In the genomic region with DNA sequence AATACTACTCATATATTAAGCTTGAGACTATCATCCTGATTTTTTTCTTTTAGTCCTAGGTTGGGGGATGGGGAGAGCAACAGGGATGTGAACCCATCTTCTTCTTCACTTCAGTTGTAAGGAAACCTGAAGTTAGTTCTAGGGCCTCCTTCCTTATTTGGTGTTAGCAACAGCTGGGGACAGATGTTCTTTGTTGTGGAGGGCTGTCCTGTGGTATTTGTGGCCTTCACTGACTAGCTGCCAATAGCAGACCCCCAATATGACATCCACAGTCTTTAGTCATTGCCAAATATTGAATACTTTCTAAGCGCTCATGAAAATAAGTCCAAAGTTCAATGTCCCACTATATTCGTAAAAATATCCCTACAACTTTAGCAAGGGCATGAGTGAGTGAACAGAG, we compare ENCODE assay signal across 19 mouse cellular contexts.
DNase-seq lines count a peak whose midpoint lies in the region; ATAC-seq and TF ChIP-seq lines count a peak whose summit lies in the region.
"Had no signal": no experiment of that assay in that cellular context is flagged by ENCODE, and none has a peak within 500 bp of the region (broad histone marks: within the 10 kb centered on the region; RNA-seq: fewer than 3 reads in every experiment).

No protein-coding gene starts in this region.

- DNase-seq in kidney, postnatal 0 days (ENCODE audit: low spot score), result peak; percentile 39
- DNase-seq in lung, postnatal 25 days (ENCODE audit: low spot score), result no peak
- no peak for DNase-seq in stomach, postnatal 0 days (ENCODE audit: low spot score)
- DNase-seq in yolk sac, embryonic 10.5 days (ENCODE audit: low spot score), result no peak
- DNase-seq: adrenal gland, adult 2 months; adrenal gland, postnatal 25 days; cerebellum, adult 18-20 months; cerebellum, adult 9-11 months; cerebellum, postnatal 36 days; gastrocnemius, postnatal 10 days; heart, postnatal 4 days had no signal

- no peaks in the 10 kb centered on the region for H3K36me3 ChIP-seq in kidney, postnatal 0 days (ENCODE audit: insufficient read depth, low read length)
- H3K36me3 ChIP-seq in kidney, embryonic 16.5 days (ENCODE audit: insufficient read depth, low read length), result no peaks in the 10 kb centered on the region
- H3K36me3 ChIP-seq in lung, embryonic 15.5 days, result no peaks in the 10 kb centered on the region; the same call in 1 of the 2 replicates
- no peaks in the 10 kb centered on the region for H3K36me3 ChIP-seq in stomach, embryonic 15.5 days
- peaks cover 2% of the 10 kb centered on the region; the same call in 1 of the 2 replicates for H3K36me3 ChIP-seq in stomach, postnatal 0 days (ENCODE audit: control insufficient read depth, insufficient read depth, low read length)
- H3K36me3 ChIP-seq: embryonic facial prominence, embryonic 13.5 days; forebrain, embryonic 12.5 days; hindbrain, embryonic 12.5 days had no signal

- H3K4me1 ChIP-seq in kidney, postnatal 0 days (replicated peaks; ENCODE audit: insufficient read depth, low read length), result no peaks in the 10 kb centered on the region
- H3K4me1 ChIP-seq in kidney, embryonic 16.5 days (ENCODE audit: insufficient read depth, low read length), result peaks cover 3% of the 10 kb centered on the region; the same call in 1 of the 2 replicates
- no peaks in the 10 kb centered on the region for H3K4me1 ChIP-seq in lung, embryonic 15.5 days
- H3K4me1 ChIP-seq in stomach, embryonic 15.5 days, result no peaks in the 10 kb centered on the region
- H3K4me1 ChIP-seq in stomach, postnatal 0 days (replicated peaks; ENCODE audit: control insufficient read depth, insufficient read depth), result no peaks in the 10 kb centered on the region
- H3K4me1 ChIP-seq: embryonic facial prominence, embryonic 13.5 days; forebrain, embryonic 12.5 days; heart, embryonic 13.5 days; hindbrain, embryonic 12.5 days had no signal

- no peak overlapping the region for H3K27ac ChIP-seq in kidney, postnatal 0 days
- H3K27ac ChIP-seq in kidney, embryonic 16.5 days (ENCODE audit: low read length), result no peak overlapping the region
- no peak overlapping the region for H3K27ac ChIP-seq in lung, embryonic 15.5 days
- peak overlapping the region; percentile 55; the same call in 1 of the 2 replicates for H3K27ac ChIP-seq in stomach, embryonic 15.5 days
- H3K27ac ChIP-seq in stomach, postnatal 0 days (replicated peaks), result no peak overlapping the region
- H3K27ac ChIP-seq: embryonic facial prominence, embryonic 13.5 days; forebrain, embryonic 12.5 days; heart, embryonic 13.5 days; hindbrain, embryonic 12.5 days had no signal

- WGBS in kidney, postnatal 0 days, result 68% methylated on average over 2 of the region's 2 CpGs
- 78% methylated on average over 2 of the region's 2 CpGs for WGBS in kidney, embryonic 16.5 days
- 57% methylated on average over 2 of the region's 2 CpGs for WGBS in lung, embryonic 15.5 days
- WGBS in stomach, embryonic 15.5 days, result 63% methylated on average over 2 of the region's 2 CpGs
- WGBS in stomach, postnatal 0 days, result 49% methylated on average over 2 of the region's 2 CpGs

- no peak for TF ChIP-seq CTCF in kidney, postnatal 0 days (IDR thresholded peaks at IDR 0.05; ENCODE audit: low read depth)
- TF ChIP-seq CTCF in stomach, postnatal 0 days (IDR thresholded peaks at IDR 0.05; ENCODE audit: low read depth), result no peak

- H3K4me3 ChIP-seq in kidney, postnatal 0 days (replicated peaks; ENCODE audit: low read depth, low read length), result no peak overlapping the region
- no peak overlapping the region for H3K4me3 ChIP-seq in kidney, embryonic 16.5 days (ENCODE audit: low read length)
- H3K4me3 ChIP-seq in lung, embryonic 15.5 days, result no peak overlapping the region
- H3K4me3 ChIP-seq in stomach, embryonic 15.5 days (replicated peaks), result no peak overlapping the region
- no peak overlapping the region for H3K4me3 ChIP-seq in stomach, postnatal 0 days (ENCODE audit: low read depth, low read length)
- H3K4me3 ChIP-seq: embryonic facial prominence, embryonic 13.5 days; forebrain, embryonic 12.5 days; heart, embryonic 13.5 days; hindbrain, embryonic 12.5 days had no signal

- H3K27me3 ChIP-seq in kidney, postnatal 0 days (ENCODE audit: insufficient read depth, low read length), result no peaks in the 10 kb centered on the region
- H3K27me3 ChIP-seq in kidney, embryonic 16.5 days (ENCODE audit: insufficient read depth, low read length), result no peaks in the 10 kb centered on the region
- no peaks in the 10 kb centered on the region for H3K27me3 ChIP-seq in lung, embryonic 15.5 days
- H3K27me3 ChIP-seq in stomach, embryonic 15.5 days (replicated peaks), result no peaks in the 10 kb centered on the region
- H3K27me3 ChIP-seq in stomach, postnatal 0 days (ENCODE audit: control insufficient read depth, insufficient read depth, low read length), result no peaks in the 10 kb centered on the region
- H3K27me3 ChIP-seq: embryonic facial prominence, embryonic 13.5 days; forebrain, embryonic 12.5 days; heart, embryonic 13.5 days; hindbrain, embryonic 12.5 days had no signal

- TF ChIP-seq EP300 in stomach, postnatal 0 days (optimal IDR thresholded peaks at IDR 0.05), result no peak

- H3K9ac ChIP-seq in kidney, postnatal 0 days (ENCODE audit: low read depth, low read length), result no peak overlapping the region
- H3K9ac ChIP-seq in kidney, embryonic 16.5 days (replicated peaks; ENCODE audit: low read length), result no peak overlapping the region
- no peak overlapping the region for H3K9ac ChIP-seq in lung, embryonic 15.5 days
- H3K9ac ChIP-seq in stomach, embryonic 15.5 days, result no peak overlapping the region
- no peak overlapping the region for H3K9ac ChIP-seq in stomach, postnatal 0 days (ENCODE audit: low read length)
- H3K9ac ChIP-seq: embryonic facial prominence, embryonic 13.5 days; forebrain, embryonic 12.5 days; heart, embryonic 13.5 days; hindbrain, embryonic 12.5 days had no signal

- H3K9me3 ChIP-seq in kidney, postnatal 0 days (replicated peaks; ENCODE audit: low read length), result no peaks in the 10 kb centered on the region
- no peaks in the 10 kb centered on the region for H3K9me3 ChIP-seq in kidney, embryonic 16.5 days (ENCODE audit: low read length)
- no peaks in the 10 kb centered on the region for H3K9me3 ChIP-seq in lung, embryonic 15.5 days
- H3K9me3 ChIP-seq in stomach, embryonic 15.5 days, result no peaks in the 10 kb centered on the region
- no peaks in the 10 kb centered on the region for H3K9me3 ChIP-seq in stomach, postnatal 0 days (ENCODE audit: control insufficient read depth, low read length)
- H3K9me3 ChIP-seq: embryonic facial prominence, embryonic 13.5 days; forebrain, embryonic 12.5 days; heart, embryonic 13.5 days; hindbrain, embryonic 12.5 days had no signal

- no peak for ATAC-seq in kidney, postnatal 0 days (replicated peaks; ENCODE audit: low FRiP score, low read depth)
- ATAC-seq in kidney, embryonic 16.5 days (ENCODE audit: low FRiP score, low TSS enrichment), result no peak
- ATAC-seq in lung, embryonic 15.5 days (ENCODE audit: borderline replicate concordance, extremely low read depth, low FRiP score, low TSS enrichment), result peak; percentile 70; the same call in 1 of the 2 replicates
- ATAC-seq in stomach, embryonic 15.5 days (ENCODE audit: insufficient read depth, low FRiP score, low read depth), result no peak
- no peak for ATAC-seq in stomach, postnatal 0 days (ENCODE audit: low FRiP score, low TSS enrichment)
- ATAC-seq: forebrain, embryonic 16.5 days had no signal

- no peak overlapping the region for H3K4me2 ChIP-seq in kidney, postnatal 0 days (ENCODE audit: low read length)
- H3K4me2 ChIP-seq in kidney, embryonic 16.5 days (replicated peaks; ENCODE audit: low read depth, low read length), result no peak overlapping the region
- no peak overlapping the region for H3K4me2 ChIP-seq in lung, embryonic 15.5 days
- H3K4me2 ChIP-seq in stomach, embryonic 15.5 days, result no peak overlapping the region
- H3K4me2 ChIP-seq in stomach, postnatal 0 days (replicated peaks; ENCODE audit: low read depth), result no peak overlapping the region
- H3K4me2 ChIP-seq: embryonic facial prominence, embryonic 13.5 days; forebrain, embryonic 12.5 days; heart, embryonic 13.5 days; hindbrain, embryonic 12.5 days had no signal
